Mouse (Mus musculus) embryonic fibroblast, embryonic 13.5 days (primary cell): ENCODE measurements around the gene Elob. TPM values are rescaled to one million over a fixed set of nuclear protein-coding genes. Genes with fewer than 3 reads are reported as not detected.

Experiments used
- H3K27ac ChIP-seq: 2 replicates; pipeline ENCODE4 v1.5.1; 2012; ENCODE audit warnings: low read length, control low read depth, inconsistent platforms; ENCODE audit not compliant: insufficient read depth
- H3K4me1 ChIP-seq: 2 replicates; pipeline ENCODE4 v1.6.1; 2011; ENCODE audit warnings: low read length; ENCODE audit not compliant: control insufficient read depth, insufficient read depth
- H3K4me3 ChIP-seq: 2 replicates; pipeline ENCODE4 v1.5.1; 2011; ENCODE audit warnings: mild to moderate bottlenecking, control low read depth, low read length; ENCODE audit not compliant: insufficient read depth
- CTCF ChIP-seq: IDR thresholded peaks from 2 replicates; pipeline ENCODE4 v1.5.1; 2011; ENCODE audit warnings: mild to moderate bottlenecking, control low read depth, low read length, moderate library complexity, borderline replicate concordance; ENCODE audit not compliant: insufficient read depth
- POLR2A ChIP-seq: IDR thresholded peaks from 2 replicates; pipeline ENCODE4 v1.6.1; 2011; ENCODE audit warnings: low read depth, mild to moderate bottlenecking, control low read depth, low read length, moderate library complexity
- polyA plus RNA-seq: library from polyadenylated mRNA; stranded (reverse); fragments of >200 nt; gene quantifications from 2 replicates; pipeline ENCODE4 v1.2.4, GENCODE M21; 2011; ENCODE audit warnings: low read depth; ENCODE audit not compliant: missing spikeins, insufficient read length

Gene Elob
- polyA plus RNA-seq, 1 experiment: 303 TPM

DNA sequence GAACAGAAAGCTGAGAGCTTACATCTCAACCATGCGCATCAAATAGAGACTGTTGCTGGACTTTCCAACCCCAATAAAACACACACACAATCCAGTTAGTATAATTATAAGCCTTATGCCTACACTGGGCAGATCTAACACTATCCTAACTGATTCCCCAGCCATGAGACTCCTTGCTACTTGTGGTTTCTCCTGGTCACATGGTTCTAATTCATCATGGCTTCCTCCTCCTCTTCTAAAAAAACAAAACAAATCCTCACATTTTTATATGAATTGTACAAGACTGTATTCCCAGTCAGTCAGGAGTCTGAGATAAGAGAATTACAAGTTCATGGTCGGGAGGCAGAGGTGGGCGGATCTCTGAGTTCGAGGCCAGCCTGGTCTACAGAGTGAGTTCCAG, 40.0 kb downstream of the Elob start:
- Histone ChIP-seq H3K27ac (no peak overlapping the region), H3K4me3 (no peak overlapping the region), H3K4me1 (peaks cover 4% of the 10 kb centered on the region)
- TF ChIP-seq POLR2A (no peak), CTCF (no peak)

- peak overlapping the region; percentile 29 for H3K4me3 ChIP-seq
- peaks cover 4% of the 10 kb centered on the region for H3K4me1 ChIP-seq
- TF ChIP-seq POLR2A: no peak; the same call in 1 of the 2 replicates
- no peak for TF ChIP-seq CTCF
- no peak overlapping the region for H3K27ac ChIP-seq
These were observed 42.4 kb downstream of the Elob start for GRCm38 (mm10) chr17:23786510-23786931.

DNA sequence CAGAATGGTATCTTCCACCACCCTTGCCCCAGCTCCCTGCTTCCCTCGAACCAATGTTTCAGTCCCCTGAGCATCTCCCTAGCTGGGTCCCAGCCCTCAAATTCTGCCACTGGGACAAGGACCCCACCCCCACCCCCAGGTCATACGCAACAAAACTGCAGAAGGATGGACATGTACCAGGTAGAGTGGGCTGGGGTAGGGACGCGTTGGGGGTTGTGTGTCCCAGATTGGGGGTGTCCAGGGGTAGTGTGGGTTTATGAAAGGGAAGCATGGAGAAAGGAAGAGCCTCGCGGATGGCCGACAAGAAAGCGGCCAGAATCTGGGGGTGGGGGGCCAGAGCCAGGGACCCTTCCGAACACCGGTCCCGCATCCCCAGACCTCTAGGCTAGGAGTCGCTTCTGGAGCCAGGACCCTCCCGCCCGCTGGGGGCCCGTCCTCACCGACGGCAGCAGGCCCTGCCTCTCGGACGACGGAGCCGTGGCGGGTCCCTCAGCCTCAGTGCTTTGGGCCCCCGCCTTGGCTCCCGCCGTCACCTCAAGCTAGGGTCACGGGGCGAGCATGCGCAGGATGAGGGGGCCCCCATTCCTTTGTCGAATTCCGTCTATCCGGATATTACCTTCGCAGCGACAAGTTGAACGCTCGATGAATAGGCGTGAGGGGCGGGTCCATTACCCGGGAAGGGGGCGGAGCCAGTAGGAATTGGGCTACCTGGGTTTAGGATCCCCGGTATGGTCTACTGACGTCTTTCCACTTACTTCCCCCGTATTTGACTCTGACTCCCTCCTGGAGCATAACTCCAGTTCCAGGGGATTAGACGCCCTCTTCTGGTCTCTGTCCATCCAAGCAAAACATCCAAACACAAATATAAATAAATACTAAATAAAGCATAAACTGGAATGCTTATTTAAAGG, 43.1 kb downstream of the Elob start, which contains the start of gene Flywch2:
TSS of gene Flywch2 (minus strand) at position 521 of the 911 bp plus-strand sequence.
- peaks cover 4% of the 10 kb centered on the region for H3K4me1 ChIP-seq
- no peak within 1 kb of the TSS for H3K27ac ChIP-seq
- H3K4me3 ChIP-seq: peak within 1 kb of the TSS; percentile 29
- no peak for TF ChIP-seq CTCF
- TF ChIP-seq POLR2A: no peak; the same call in 1 of the 2 replicates

- H3K4me3 ChIP-seq: no peak overlapping the region
- H3K4me1 ChIP-seq: no peaks in the 10 kb centered on the region
These were observed 45.6 kb downstream of the Elob start for GRCm38 (mm10) chr17:23783352-23783751.

GRCm38 (mm10) chr17:23778447-23778846, 50.5 kb downstream of the Elob start:
- H3K4me1 ChIP-seq: no peaks in the 10 kb centered on the region
- no peak overlapping the region for H3K4me3 ChIP-seq
- H3K27ac ChIP-seq: no peak overlapping the region
- TF ChIP-seq CTCF (no peak), POLR2A (no peak)

More at GRCm38 (mm10) chr17:23783352-23783751, 45.6 kb downstream of the Elob start:
- no peak overlapping the region for H3K27ac ChIP-seq
- no peak for TF ChIP-seq CTCF
- TF ChIP-seq POLR2A: no peak

DNA sequence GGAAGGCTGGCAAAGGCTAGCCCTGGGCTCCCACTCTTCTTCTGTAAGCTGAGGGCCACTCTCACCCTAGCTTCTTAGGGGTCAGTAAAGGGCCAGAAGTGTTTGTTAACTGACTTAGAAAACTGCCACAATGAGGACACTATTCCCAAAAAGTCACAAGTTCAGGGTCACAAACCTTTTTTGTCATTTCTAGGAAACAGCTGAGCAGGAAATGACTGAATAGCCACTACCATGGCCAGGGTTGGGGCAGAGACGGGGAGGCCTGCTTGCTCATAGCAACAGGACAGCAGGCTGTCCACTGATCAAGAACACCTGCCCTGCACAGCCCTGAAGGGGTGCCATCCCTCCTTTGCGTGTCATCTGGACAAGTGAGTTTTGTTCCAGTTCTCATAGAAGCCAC, 51.8 kb downstream of the Elob start:
- Histone ChIP-seq H3K27ac (no peak overlapping the region), H3K4me3 (no peak overlapping the region), H3K4me1 (no peaks in the 10 kb centered on the region)
- TF ChIP-seq POLR2A: no peak
- no peak for TF ChIP-seq CTCF

GRCm38 (mm10) chr17:23776216-23776615, 52.7 kb downstream of the Elob start:
- no peaks in the 10 kb centered on the region for H3K4me1 ChIP-seq
- TF ChIP-seq CTCF (no peak), POLR2A (no peak)
- no peak overlapping the region for H3K4me3 ChIP-seq
- H3K27ac ChIP-seq: no peak overlapping the region

Other genes with a start within 250 kb of the Elob start
- 5.3 and 8.1 TPM in 2 replicates for gene Zfp13, start 229.6 kb downstream of the Elob start, polyA plus RNA-seq
- gene Zscan10, start 228.3 kb downstream of the Elob start, polyA plus RNA-seq: not detected in 2 replicates
- gene Mmp25, start 183.9 kb downstream of the Elob start, polyA plus RNA-seq: 0.30 and 0.50 TPM in 2 replicates
- not detected in 2 replicates for gene Bicdl2, start 168.6 kb downstream of the Elob start, polyA plus RNA-seq
- gene Hcfc1r1, start 155.5 kb downstream of the Elob start, polyA plus RNA-seq: 146 and 164 TPM in 2 replicates
- gene Thoc6, start 155.3 kb downstream of the Elob start, polyA plus RNA-seq: 15.7 and 20.1 TPM in 2 replicates
- 126 and 221 TPM in 2 replicates for gene Tnfrsf12a, start 151.7 kb downstream of the Elob start, polyA plus RNA-seq
- not detected in 2 replicates for gene Cldn6, start 149.9 kb downstream of the Elob start, polyA plus RNA-seq
- not detected in 2 replicates for gene Cldn9, start 145.1 kb downstream of the Elob start, polyA plus RNA-seq
- not detected in 2 replicates for gene 1520401A03Rik, start 106.4 kb downstream of the Elob start, polyA plus RNA-seq
- 9.2 and 10.9 TPM in 2 replicates for gene Pkmyt1, start 102.8 kb downstream of the Elob start, polyA plus RNA-seq
- gene Paqr4, start 88.3 kb downstream of the Elob start, polyA plus RNA-seq: 5.1 and 6.3 TPM in 2 replicates
- not detected in 2 replicates for gene Kremen2, start 83.3 kb downstream of the Elob start, polyA plus RNA-seq
- gene Flywch1, start 57.5 kb downstream of the Elob start, polyA plus RNA-seq: 29.3 and 33.0 TPM in 2 replicates
- 2.2 and 2.8 TPM in 2 replicates for gene Flywch2, start 43.1 kb downstream of the Elob start, polyA plus RNA-seq
- gene Srrm2, start 38.6 kb downstream of the Elob start, polyA plus RNA-seq: 264 and 303 TPM in 2 replicates
- gene Prss33, start 6.9 kb upstream of the Elob start, polyA plus RNA-seq: not detected in 2 replicates
- not detected in 2 replicates for gene Prss32, start 14.7 kb upstream of the Elob start, polyA plus RNA-seq
- not detected in 2 replicates for gene Prss41, start 15.0 kb upstream of the Elob start, polyA plus RNA-seq
- gene Prss21, start 38.9 kb upstream of the Elob start, polyA plus RNA-seq: not detected in 2 replicates
- gene Dcpp1, start 51.7 kb upstream of the Elob start, polyA plus RNA-seq: not detected in 2 replicates
- gene Dcpp2, start 51.7 kb upstream of the Elob start, polyA plus RNA-seq: not detected in 2 replicates
- not detected in 2 replicates for gene Dcpp3, start 88.3 kb upstream of the Elob start, polyA plus RNA-seq
- gene Sbp, start 112.5 kb upstream of the Elob start, polyA plus RNA-seq: not detected in 2 replicates
- not detected in 2 replicates for gene Sbpl, start 126.1 kb upstream of the Elob start, polyA plus RNA-seq
- not detected in 2 replicates for gene Prss30, start 151.4 kb upstream of the Elob start, polyA plus RNA-seq
- gene Prss22, start 169.0 kb upstream of the Elob start, polyA plus RNA-seq: 0.62 TPM in 1 of 2 replicates, not detected in the other
- 0.42 TPM in 1 of 2 replicates, not detected in the other for gene Prss27, start 209.0 kb upstream of the Elob start, polyA plus RNA-seq
- 80.8 and 83.2 TPM in 2 replicates for gene Kctd5, start 244.3 kb upstream of the Elob start, polyA plus RNA-seq